Mouse (Mus musculus) hindbrain, embryonic 14.5 days (tissue): ENCODE data around the gene Fopnl. TPM values are rescaled to one million over a fixed set of nuclear protein-coding genes. Genes with fewer than 3 reads are reported as not detected.

Experiments used
- ATAC-seq: fragments of 200-750 bp; cut with Nextera tagmentation; 2 replicates; pipeline ENCODE4 v1.8.0; 2017; ENCODE audit warnings: moderate number of reproducible peaks, mild to moderate bottlenecking, moderate TSS enrichment, moderate library complexity; ENCODE audit not compliant: low FRiP score
- DNase-seq: peaks from one replicate; pipeline ENCODE4 v3.0.0-alpha.2; 2015; ENCODE audit warnings: low spot score
- H3K27ac ChIP-seq: fragments of 300-500 bp; sonication (generic); 2 replicates; pipeline ENCODE4 v1.5.1; 2014; ENCODE audit warnings: mild to moderate bottlenecking, moderate library complexity
- H3K27me3 ChIP-seq: fragments of 300-500 bp; sonication (generic); 2 replicates; pipeline ENCODE4 v1.6.1; 2014; ENCODE audit warnings: mild to moderate bottlenecking, low read length, mixed read lengths; ENCODE audit not compliant: control insufficient read depth, insufficient read depth
- H3K36me3 ChIP-seq: fragments of 300-500 bp; sonication (generic); replicated peaks from 2 replicates; pipeline ENCODE4 v1.6.1; 2014; ENCODE audit not compliant: control insufficient read depth, insufficient read depth
- H3K4me1 ChIP-seq: fragments of 300-500 bp; sonication (generic); replicated peaks from 2 replicates; pipeline ENCODE4 v1.6.1; 2014; ENCODE audit warnings: antibody characterized with exemption, low read length, mixed read lengths; ENCODE audit not compliant: control insufficient read depth, insufficient read depth
- H3K4me2 ChIP-seq: fragments of 300-500 bp; sonication (generic); replicated peaks from 2 replicates; pipeline ENCODE4 v1.6.1; 2014; ENCODE audit warnings: mild to moderate bottlenecking, moderate library complexity
- H3K4me3 ChIP-seq: fragments of 300-500 bp; sonication (generic); replicated peaks from 2 replicates; pipeline ENCODE4 v1.5.1; 2014; ENCODE audit warnings: mild to moderate bottlenecking, low read length
- H3K9ac ChIP-seq: fragments of 300-500 bp; sonication (generic); 2 replicates; pipeline ENCODE4 v1.6.1; 2014
- H3K9me3 ChIP-seq: fragments of 300-500 bp; sonication (generic); 2 replicates; pipeline ENCODE4 v1.6.1; 2016; ENCODE audit warnings: low read length; ENCODE audit not compliant: control insufficient read depth
- WGBS: fragments of 180-500 bp; shearing (Covaris S2); extraction: QIAGEN DNeasy Blood & Tissue Kit; methylation state at CpG from one replicate; pipeline ENCODE4 v1.1.7; 2014; 5-methylcytosine and 5-hydroxymethylcytosine counted together
- polyA plus RNA-seq: library from polyadenylated mRNA; unstranded; fragments of >200 nt; fragmentation: Nextera tagmentation; extraction: Ambion mirVana; gene quantifications from 2 replicates; pipeline ENCODE4 v1.2.1, GENCODE M21; 2014

Fopnl gene
- polyA plus RNA-seq, 1 experiment from 2014 or later = 209 TPM

GRCm38 (mm10) chr16:14264504-14264903, 52.7 kb downstream of the Fopnl start:
- no peaks in the 10 kb centered on the region for H3K4me1 ChIP-seq
- no peak overlapping the region for H3K9ac ChIP-seq
- H3K27ac ChIP-seq = no peak overlapping the region
- ATAC-seq = no peak
- H3K4me3 ChIP-seq = no peak overlapping the region
- no peak for DNase-seq
- 90% methylated on average over 2 of the region's 2 CpGs for WGBS
- no peaks in the 10 kb centered on the region for H3K27me3 ChIP-seq
- H3K4me2 ChIP-seq = no peak overlapping the region
- H3K9me3 ChIP-seq = no peaks in the 10 kb centered on the region
- no peaks in the 10 kb centered on the region for H3K36me3 ChIP-seq

GRCm38 (mm10) chr16:14263241-14263640, 54.0 kb downstream of the Fopnl start:
- no peak for ATAC-seq

GRCm38 (mm10) chr16:14262410-14262809, 54.8 kb downstream of the Fopnl start:
- Histone ChIP-seq H3K27me3 (no peaks in the 10 kb centered on the region), H3K4me1 (no peaks in the 10 kb centered on the region), H3K4me2 (no peak overlapping the region), H3K36me3 (no peaks in the 10 kb centered on the region), H3K27ac (no peak overlapping the region), H3K9ac (no peak overlapping the region), H3K4me3 (no peak overlapping the region), H3K9me3 (no peaks in the 10 kb centered on the region)
- DNase-seq (no peak), ATAC-seq (no peak)
- 76% methylated on average over 1 of the region's 1 CpGs for WGBS

More at GRCm38 (mm10) chr16:14263241-14263640, 54.0 kb downstream of the Fopnl start:
- Histone ChIP-seq H3K27me3 (no peaks in the 10 kb centered on the region), H3K4me2 (no peak overlapping the region), H3K9me3 (no peaks in the 10 kb centered on the region), H3K4me1 (no peaks in the 10 kb centered on the region), H3K4me3 (no peak overlapping the region), H3K9ac (no peak overlapping the region), H3K27ac (no peak overlapping the region), H3K36me3 (no peaks in the 10 kb centered on the region)
- 93% methylated on average over 6 of the region's 6 CpGs for WGBS
- no peak for DNase-seq

- DNase-seq (no peak), ATAC-seq (no peak)
- Histone ChIP-seq H3K4me1 (no peaks in the 10 kb centered on the region), H3K27me3 (no peaks in the 10 kb centered on the region), H3K9ac (no peak overlapping the region), H3K9me3 (no peaks in the 10 kb centered on the region), H3K4me3 (no peak overlapping the region), H3K27ac (no peak overlapping the region), H3K4me2 (no peak overlapping the region), H3K36me3 (no peaks in the 10 kb centered on the region)
- WGBS = 44% methylated on average over 2 of the region's 2 CpGs
Measured at GRCm38 (mm10) chr16:14258856-14259255, 58.3 kb downstream of the Fopnl start.

- H3K9ac ChIP-seq = no peak overlapping the region
- no peaks in the 10 kb centered on the region for H3K4me1 ChIP-seq
- H3K36me3 ChIP-seq = no peaks in the 10 kb centered on the region
- no peak overlapping the region for H3K27ac ChIP-seq
- 86% methylated on average over 3 of the region's 3 CpGs for WGBS
- H3K4me2 ChIP-seq = no peak overlapping the region
- ATAC-seq = no peak
- DNase-seq = no peak
- H3K9me3 ChIP-seq = no peaks in the 10 kb centered on the region
- no peaks in the 10 kb centered on the region for H3K27me3 ChIP-seq
- H3K4me3 ChIP-seq = no peak overlapping the region
Measured at GRCm38 (mm10) chr16:14253586-14253985, 63.6 kb downstream of the Fopnl start.

GRCm38 (mm10) chr16:14252877-14253276, 64.3 kb downstream of the Fopnl start:
- Histone ChIP-seq H3K27ac (no peak overlapping the region), H3K36me3 (no peaks in the 10 kb centered on the region), H3K4me1 (no peaks in the 10 kb centered on the region), H3K9me3 (no peaks in the 10 kb centered on the region), H3K27me3 (no peaks in the 10 kb centered on the region), H3K4me2 (no peak overlapping the region), H3K9ac (no peak overlapping the region), H3K4me3 (no peak overlapping the region)
- 77% methylated on average over 4 of the region's 4 CpGs for WGBS
- ATAC-seq (no peak), DNase-seq (no peak)

GRCm38 (mm10) chr16:14249913-14250312, 67.3 kb downstream of the Fopnl start:
- no peak overlapping the region for H3K4me3 ChIP-seq
- ATAC-seq (no peak), DNase-seq (no peak)
- no peak overlapping the region for H3K27ac ChIP-seq
- no peaks in the 10 kb centered on the region for H3K36me3 ChIP-seq
- WGBS = 67% methylated on average over 1 of the region's 1 CpGs
- H3K4me2 ChIP-seq = no peak overlapping the region
- no peaks in the 10 kb centered on the region for H3K27me3 ChIP-seq
- H3K4me1 ChIP-seq = no peaks in the 10 kb centered on the region
- H3K9ac ChIP-seq = no peak overlapping the region
- H3K9me3 ChIP-seq = no peaks in the 10 kb centered on the region

Other genes starting within 250 kb of the Fopnl start
- 22.7 and 28.4 TPM in 2 replicates for gene Nde1, start 154.1 kb downstream of the Fopnl start, polyA plus RNA-seq
- 14.4 and 15.0 TPM in 2 replicates for gene Marf1, start 154.1 kb downstream of the Fopnl start, polyA plus RNA-seq
- 1.2 TPM in 2 replicates for gene Myh11, start 26.0 kb downstream of the Fopnl start, polyA plus RNA-seq
- 8.2 and 9.0 TPM in 2 replicates for gene Abcc1, start 44.2 kb upstream of the Fopnl start, polyA plus RNA-seq
- gene A630010A05Rik, start 244.9 kb upstream of the Fopnl start, polyA plus RNA-seq = not detected in 2 replicates